Mouse (Mus musculus): ENCODE measurements around the gene Hapln3.

The Hapln3 gene

GRCm38 (mm10) chr7:79068231-79068630, 62.6 kb downstream of the Hapln3 start:
- DNase-seq (ENCODE audit: low read depth) = no peak

- no peak for DNase-seq (ENCODE audit: low read depth)
These were observed 63.4 kb downstream of the Hapln3 start for GRCm38 (mm10) chr7:79067466-79067865.
